Mouse (Mus musculus) hindbrain, embryonic 14.5 days (tissue): Measurements from ENCODE around the gene Cst3. TPM values are rescaled to one million over a fixed set of nuclear protein-coding genes. Genes with fewer than 3 reads are reported as not detected.

ENCODE experiments used
- ATAC-seq: fragments of 200-750 bp; cut with Nextera tagmentation; 2 replicates; pipeline ENCODE4 v1.8.0; 2017; ENCODE audit warnings: moderate number of reproducible peaks, mild to moderate bottlenecking, moderate TSS enrichment, moderate library complexity; ENCODE audit not compliant: low FRiP score
- DNase-seq: peaks from one replicate; pipeline ENCODE4 v3.0.0-alpha.2; 2015; ENCODE audit warnings: low spot score
- H3K27ac ChIP-seq: fragments of 300-500 bp; sonication (generic); 2 replicates; pipeline ENCODE4 v1.5.1; 2014; ENCODE audit warnings: mild to moderate bottlenecking, moderate library complexity
- H3K27me3 ChIP-seq: fragments of 300-500 bp; sonication (generic); 2 replicates; pipeline ENCODE4 v1.6.1; 2014; ENCODE audit warnings: mild to moderate bottlenecking, low read length, mixed read lengths; ENCODE audit not compliant: control insufficient read depth, insufficient read depth
- H3K36me3 ChIP-seq: fragments of 300-500 bp; sonication (generic); replicated peaks from 2 replicates; pipeline ENCODE4 v1.6.1; 2014; ENCODE audit not compliant: control insufficient read depth, insufficient read depth
- H3K4me1 ChIP-seq: fragments of 300-500 bp; sonication (generic); replicated peaks from 2 replicates; pipeline ENCODE4 v1.6.1; 2014; ENCODE audit warnings: antibody characterized with exemption, low read length, mixed read lengths; ENCODE audit not compliant: control insufficient read depth, insufficient read depth
- H3K4me2 ChIP-seq: fragments of 300-500 bp; sonication (generic); replicated peaks from 2 replicates; pipeline ENCODE4 v1.6.1; 2014; ENCODE audit warnings: mild to moderate bottlenecking, moderate library complexity
- H3K4me3 ChIP-seq: fragments of 300-500 bp; sonication (generic); replicated peaks from 2 replicates; pipeline ENCODE4 v1.5.1; 2014; ENCODE audit warnings: mild to moderate bottlenecking, low read length
- H3K9ac ChIP-seq: fragments of 300-500 bp; sonication (generic); 2 replicates; pipeline ENCODE4 v1.6.1; 2014
- H3K9me3 ChIP-seq: fragments of 300-500 bp; sonication (generic); 2 replicates; pipeline ENCODE4 v1.6.1; 2016; ENCODE audit warnings: low read length; ENCODE audit not compliant: control insufficient read depth
- WGBS: fragments of 180-500 bp; shearing (Covaris S2); extraction: QIAGEN DNeasy Blood & Tissue Kit; methylation state at CpG from one replicate; pipeline ENCODE4 v1.1.7; 2014; 5-methylcytosine and 5-hydroxymethylcytosine counted together
- polyA plus RNA-seq: library from polyadenylated mRNA; unstranded; fragments of >200 nt; fragmentation: Nextera tagmentation; extraction: Ambion mirVana; gene quantifications from 2 replicates; pipeline ENCODE4 v1.2.1, GENCODE M21; 2014

Gene Cst3
- polyA plus RNA-seq, 1 experiment from 2014 or later: 729 TPM

DNA sequence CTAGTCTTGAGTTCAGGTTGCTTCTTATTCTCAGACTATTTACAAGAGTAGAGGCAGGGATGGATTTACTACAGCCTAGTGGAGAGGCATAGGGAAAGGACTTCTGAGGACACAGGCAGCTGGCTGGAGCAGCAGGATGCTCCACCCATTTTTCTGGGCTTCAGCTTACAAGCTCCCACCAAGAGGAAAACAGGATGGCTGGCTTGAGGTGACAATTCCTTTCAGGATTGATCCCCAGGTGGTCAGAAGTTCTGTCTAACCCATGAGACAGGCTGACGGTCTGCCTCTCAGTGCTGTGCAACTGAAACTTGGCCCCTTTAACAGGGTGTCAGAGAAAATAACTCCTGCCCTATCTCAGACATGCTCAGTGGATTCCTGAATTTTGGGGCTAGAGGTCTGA is 3.7 kb upstream of the Cst3 start:
- H3K27me3 ChIP-seq: no peaks in the 10 kb centered on the region
- 47% methylated on average over 1 of the region's 1 CpGs for WGBS

DNA sequence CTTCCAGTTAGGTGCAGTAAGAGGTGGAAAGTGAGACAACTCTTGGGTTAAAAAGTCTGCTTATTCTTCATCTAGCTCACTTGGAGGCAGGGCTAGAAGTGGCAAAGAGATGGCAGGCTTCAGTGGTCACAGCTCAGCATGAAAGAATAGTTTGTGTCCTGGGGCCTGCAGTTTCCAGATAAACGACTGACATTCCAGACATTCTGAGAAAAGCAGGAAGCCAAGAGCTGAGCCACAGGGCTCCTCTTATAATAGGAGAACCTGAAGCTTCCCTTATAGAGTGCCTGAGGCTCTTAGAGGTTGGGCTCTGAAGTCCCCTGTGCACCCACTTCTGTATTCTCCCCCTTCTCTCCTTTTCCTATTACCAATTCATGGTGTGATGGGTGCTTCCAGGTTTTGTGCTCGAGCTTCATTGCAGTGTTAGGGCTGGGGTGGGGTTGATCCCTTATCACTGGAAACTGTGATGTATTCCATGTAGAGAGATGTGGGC is 3.2 kb upstream of the Cst3 start:
- Histone ChIP-seq H3K9ac (no peak overlapping the region), H3K4me1 (peaks cover 8% of the 10 kb centered on the region), H3K27ac (no peak overlapping the region), H3K27me3 (no peaks in the 10 kb centered on the region), H3K9me3 (no peaks in the 10 kb centered on the region), H3K4me2 (no peak overlapping the region), H3K4me3 (no peak overlapping the region), H3K36me3 (no peaks in the 10 kb centered on the region)
- no peak for ATAC-seq
- no peak for DNase-seq
- 10% methylated on average over 2 of the region's 2 CpGs for WGBS

More for the DNA sequence above, 3.7 kb upstream of the Cst3 start:
- no peak overlapping the region for H3K9ac ChIP-seq
- no peak overlapping the region for H3K4me3 ChIP-seq
- DNase-seq: no peak
- no peak for ATAC-seq
- H3K4me1 ChIP-seq: peaks cover 2% of the 10 kb centered on the region
- H3K4me2 ChIP-seq: no peak overlapping the region
- H3K9me3 ChIP-seq: no peaks in the 10 kb centered on the region
- no peaks in the 10 kb centered on the region for H3K36me3 ChIP-seq
- H3K27ac ChIP-seq: no peak overlapping the region

DNA sequence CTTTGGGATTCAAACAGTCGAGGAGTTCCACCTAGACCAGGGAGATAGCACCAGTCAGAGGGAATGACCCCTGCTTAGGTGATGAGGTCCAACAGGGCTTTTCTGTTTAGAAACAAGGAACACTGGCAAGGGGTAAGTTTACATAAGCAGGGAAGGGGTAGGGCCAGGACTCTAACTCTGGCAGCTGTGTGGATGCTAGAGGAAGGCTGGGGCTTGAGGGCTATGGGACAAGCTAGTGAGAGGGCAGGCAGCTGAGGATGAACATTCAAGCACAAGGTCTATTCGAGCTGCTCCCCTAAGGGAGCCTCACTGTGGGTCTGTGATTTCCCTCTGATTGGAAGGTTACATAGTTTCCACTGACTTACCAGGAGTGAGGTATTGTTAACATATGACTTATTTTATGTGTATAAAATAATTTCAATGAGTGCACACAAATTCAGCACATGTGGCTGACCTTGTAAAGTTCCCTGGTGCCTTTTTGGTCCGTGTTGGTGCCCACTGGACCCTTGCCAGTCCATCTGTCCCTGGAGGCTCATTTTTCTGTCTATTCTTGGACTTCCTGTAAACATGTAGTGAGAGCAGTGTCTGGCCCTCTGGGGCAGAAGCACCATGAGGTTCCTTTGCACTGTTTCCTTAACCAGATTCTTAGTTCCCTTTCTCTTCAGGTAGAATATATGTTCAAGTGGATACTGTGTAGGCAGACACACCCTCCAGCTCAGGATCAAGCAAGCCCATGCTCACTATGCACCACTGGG is 1.7 kb upstream of the Cst3 start:
- Histone ChIP-seq H3K9me3 (no peaks in the 10 kb centered on the region), H3K9ac (no peak overlapping the region), H3K4me1 (peaks cover 22% of the 10 kb centered on the region), H3K4me2 (no peak overlapping the region), H3K27me3 (no peaks in the 10 kb centered on the region), H3K4me3 (no peak overlapping the region), H3K27ac (no peak overlapping the region), H3K36me3 (peaks cover 11% of the 10 kb centered on the region)
- no peak for DNase-seq
- ATAC-seq: no peak
- 57% methylated on average over 3 of the region's 3 CpGs for WGBS

DNA sequence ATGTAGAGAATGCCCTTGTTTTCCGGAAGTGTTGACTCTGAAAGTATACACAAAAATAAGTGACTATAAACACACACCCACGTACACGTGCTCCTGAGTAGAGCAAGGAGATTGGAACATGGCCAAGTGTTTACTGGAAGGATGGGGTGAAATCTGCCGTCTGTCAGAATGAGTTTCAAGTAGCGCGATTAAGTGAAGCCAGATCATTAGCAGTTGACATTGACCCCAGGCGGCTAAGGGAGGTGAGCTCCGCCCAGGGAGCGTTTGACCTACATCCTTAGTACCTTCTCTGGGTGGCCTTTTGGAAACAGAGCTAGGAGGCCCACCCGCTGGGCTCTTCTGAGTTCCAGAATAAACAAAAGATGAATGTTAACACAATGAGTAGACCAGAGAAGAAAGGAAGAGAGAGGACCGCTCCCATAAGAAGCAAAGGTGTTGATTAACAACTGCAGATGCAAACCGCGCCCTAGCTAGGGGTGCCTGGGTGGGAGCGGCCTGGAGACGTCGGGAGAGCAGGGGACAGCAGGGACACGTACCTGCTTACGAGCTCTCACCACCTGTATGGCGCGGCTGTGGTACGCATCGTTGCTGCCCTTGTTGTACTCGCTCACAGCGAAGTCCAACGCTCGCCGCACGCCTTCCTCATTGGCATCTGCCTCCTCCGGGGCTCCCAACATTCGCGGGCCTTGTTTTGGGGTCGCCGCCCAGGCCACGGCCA is 716 bp downstream of the Cst3 start:
- H3K27me3 ChIP-seq: no peaks in the 10 kb centered on the region
- H3K27ac ChIP-seq: peak overlapping the region; percentile 90
- ATAC-seq (peak; percentile 61; the same call in 1 of the 2 replicates), DNase-seq (no peak)
- peak overlapping the region; percentile 94 for H3K9ac ChIP-seq
- H3K4me3 ChIP-seq: peak overlapping the region; percentile 93
- peak overlapping the region; percentile 95 for H3K4me2 ChIP-seq
- 1% methylated on average over 34 of the region's 34 CpGs for whole genome bisulfite sequencing
- no peaks in the 10 kb centered on the region for H3K9me3 ChIP-seq
- H3K4me1 ChIP-seq: peaks cover 25% of the 10 kb centered on the region
- H3K36me3 ChIP-seq: peaks cover 28% of the 10 kb centered on the region

DNA sequence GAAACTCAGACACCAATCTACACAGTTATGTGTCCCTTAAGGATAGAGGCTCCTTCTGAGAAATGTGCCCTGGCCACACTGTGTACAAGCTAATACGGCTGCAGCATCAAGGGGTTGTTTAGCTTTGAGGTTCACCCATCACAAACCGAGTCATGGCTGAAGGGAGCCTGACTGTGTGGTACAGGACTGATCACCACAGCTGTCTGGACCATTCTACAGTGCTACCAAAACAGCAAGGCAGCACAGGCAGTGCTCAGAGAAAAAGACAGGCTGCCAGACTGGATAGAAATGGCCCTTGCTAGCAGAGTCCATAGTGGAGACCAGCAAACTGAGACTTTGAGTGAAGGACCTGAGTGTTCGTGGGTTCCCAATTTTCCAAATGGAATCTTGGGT is 1.3 kb downstream of the Cst3 start:
- H3K9me3 ChIP-seq: no peaks in the 10 kb centered on the region

DNA sequence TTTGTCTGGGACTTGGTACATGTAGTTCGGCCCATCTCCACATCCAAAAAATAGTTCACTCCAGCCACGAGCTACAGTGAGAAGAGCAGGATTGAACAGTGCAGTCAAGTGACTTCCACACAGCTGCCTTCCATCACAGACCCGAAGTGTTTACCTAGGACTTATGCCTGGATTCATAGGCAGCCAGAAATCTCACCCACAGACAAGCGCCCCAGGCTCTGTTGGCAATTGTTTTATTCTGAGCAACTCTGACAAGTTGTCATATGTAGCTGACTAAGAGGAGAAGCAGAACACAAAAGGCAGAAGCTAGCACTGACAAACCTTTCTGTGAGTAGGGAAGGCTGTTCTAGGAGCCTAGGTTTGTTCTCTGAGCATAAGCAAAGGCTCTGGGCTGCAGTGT is 2.6 kb downstream of the Cst3 start:
- peak overlapping the region; percentile 93 for H3K4me3 ChIP-seq
- H3K9me3 ChIP-seq: no peaks in the 10 kb centered on the region
- peak overlapping the region; percentile 95 for H3K4me2 ChIP-seq
- peaks cover 28% of the 10 kb centered on the region for H3K36me3 ChIP-seq
- H3K27ac ChIP-seq: no peak overlapping the region
- ATAC-seq (no peak), DNase-seq (no peak)
- WGBS: 87% methylated on average over 4 of the region's 4 CpGs
- peak overlapping the region; percentile 28; the same call in 1 of the 2 replicates for H3K9ac ChIP-seq
- no peaks in the 10 kb centered on the region for H3K27me3 ChIP-seq
- peaks cover 25% of the 10 kb centered on the region for H3K4me1 ChIP-seq

More for the DNA sequence above, 1.3 kb downstream of the Cst3 start:
- Histone ChIP-seq H3K36me3 (peaks cover 28% of the 10 kb centered on the region), H3K4me1 (peaks cover 25% of the 10 kb centered on the region), H3K27ac (no peak overlapping the region), H3K4me3 (peak overlapping the region; percentile 93), H3K27me3 (no peaks in the 10 kb centered on the region), H3K4me2 (peak overlapping the region; percentile 95), H3K9ac (peak overlapping the region; percentile 94)
- 62% methylated on average over 3 of the region's 3 CpGs for WGBS
- no peak for ATAC-seq
- DNase-seq: no peak

DNA sequence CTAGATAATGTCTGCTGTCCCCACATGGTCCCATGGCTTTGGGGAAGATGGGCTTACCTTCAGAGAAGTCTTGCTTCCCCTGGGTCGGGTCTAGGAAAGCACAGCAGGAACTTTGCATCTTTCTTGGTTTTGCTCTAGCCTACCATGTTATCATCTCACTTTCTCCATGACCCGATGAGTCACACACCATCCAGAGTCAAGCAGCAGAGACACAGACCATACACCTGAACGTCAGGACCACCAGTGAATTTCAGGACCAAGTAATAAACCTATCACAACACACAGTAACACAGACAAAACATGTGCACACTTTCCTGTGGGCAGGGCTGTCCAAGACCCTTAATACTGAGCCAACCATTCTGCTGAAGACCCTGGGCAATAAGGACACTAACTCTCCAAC is 5.0 kb downstream of the Cst3 start:
- WGBS: 90% methylated on average over 3 of the region's 3 CpGs
- no peak for ATAC-seq

DNA sequence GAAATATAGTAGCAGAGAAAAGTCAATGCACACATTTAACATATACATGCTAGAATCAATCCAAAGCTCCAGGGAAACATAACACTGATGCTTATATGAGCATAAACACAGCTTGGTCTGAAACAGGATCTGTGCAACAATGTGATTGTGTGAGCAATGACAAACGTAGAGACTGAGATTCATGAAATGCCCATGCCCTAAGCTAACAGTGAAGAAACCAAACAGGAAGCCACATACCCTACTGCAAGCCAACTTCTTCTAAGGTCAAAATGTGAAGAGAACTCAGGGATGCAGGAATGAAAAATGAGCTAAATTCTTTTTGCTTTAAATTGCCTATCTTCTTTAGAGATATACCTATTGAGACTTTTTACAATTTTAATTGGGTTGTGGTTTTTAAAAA is 6.5 kb downstream of the Cst3 start:
- Histone ChIP-seq H3K4me1 (peaks cover 20% of the 10 kb centered on the region), H3K4me3 (no peak overlapping the region), H3K4me2 (no peak overlapping the region), H3K9ac (no peak overlapping the region), H3K36me3 (peaks cover 28% of the 10 kb centered on the region), H3K9me3 (no peaks in the 10 kb centered on the region), H3K27me3 (no peaks in the 10 kb centered on the region), H3K27ac (no peak overlapping the region)
- no peak for ATAC-seq
- 74% methylated on average over 1 of the region's 1 CpGs for WGBS
- DNase-seq: no peak

More for the DNA sequence above, 5.0 kb downstream of the Cst3 start:
- DNase-seq: no peak
- Histone ChIP-seq H3K4me3 (no peak overlapping the region), H3K9ac (no peak overlapping the region), H3K9me3 (no peaks in the 10 kb centered on the region), H3K27ac (no peak overlapping the region), H3K36me3 (peaks cover 28% of the 10 kb centered on the region), H3K27me3 (no peaks in the 10 kb centered on the region), H3K4me1 (peaks cover 25% of the 10 kb centered on the region), H3K4me2 (no peak overlapping the region)

DNA sequence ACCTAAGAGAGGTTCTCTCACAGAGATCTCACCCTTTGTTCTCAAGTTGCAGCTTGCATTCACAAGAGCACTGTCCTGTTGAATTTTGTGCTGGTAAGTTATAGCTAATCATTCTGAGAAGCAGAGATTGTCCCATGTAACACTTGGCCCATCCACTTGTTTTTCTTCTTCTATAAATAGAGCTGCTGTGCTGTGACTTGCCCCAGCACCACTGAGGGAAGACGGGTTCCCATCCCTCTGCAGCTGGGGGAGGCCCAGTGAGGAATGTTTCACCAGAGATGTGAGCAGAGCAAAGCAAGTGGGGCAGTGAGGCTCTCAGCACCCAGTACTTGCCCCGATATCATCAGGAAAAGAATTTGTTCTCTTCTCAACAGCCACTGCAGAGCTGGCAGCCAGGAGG is 10.5 kb downstream of the Cst3 start, which contains the start of gene 9230104L09Rik:
Gene 9230104L09Rik (minus strand): TSS at position 73 of the 400 bp plus-strand sequence.
- Histone ChIP-seq H3K4me1 (no peaks in the 10 kb centered on the region), H3K4me2 (no peak within 1 kb of the TSS), H3K9me3 (no peaks in the 10 kb centered on the region), H3K36me3 (no peaks in the 10 kb centered on the region), H3K27ac (no peak within 1 kb of the TSS), H3K27me3 (no peaks in the 10 kb centered on the region), H3K4me3 (no peak within 1 kb of the TSS), H3K9ac (no peak within 1 kb of the TSS)
- no peak for ATAC-seq
- no peak for DNase-seq
- 78% methylated on average over 2 of the region's 2 CpGs for WGBS
